Mouse (Mus musculus): ENCODE data around the gene Nr2f6.

DNA sequence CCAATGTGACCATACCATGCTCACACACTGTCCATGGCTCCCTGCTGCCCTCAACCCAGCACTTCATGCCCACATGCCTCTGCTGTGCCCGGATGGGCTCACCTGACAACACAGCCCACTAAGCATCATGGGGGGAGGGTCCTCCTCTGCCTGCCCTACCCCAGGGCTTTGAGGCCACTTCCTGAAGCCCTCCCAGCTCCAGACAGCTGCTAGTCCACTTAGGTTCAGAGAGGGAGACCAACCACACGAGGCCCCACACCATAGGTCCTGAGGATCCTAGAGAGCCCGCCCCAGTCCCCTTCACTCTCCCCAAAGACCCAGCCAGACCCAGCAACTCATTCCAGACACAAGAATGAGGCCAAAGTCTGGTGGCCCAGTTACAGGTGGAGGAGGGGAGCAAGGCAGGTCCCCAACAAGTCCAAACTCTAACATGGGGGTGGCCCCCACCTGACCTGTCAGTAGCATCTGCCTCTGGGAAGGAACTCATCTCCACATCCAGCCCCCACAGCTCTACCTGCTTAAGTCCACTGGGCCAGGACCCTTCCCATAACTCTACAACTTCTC lies 2.2 kb downstream of the Nr2f6 start:
- no peak for TF ChIP-seq TAL1 (conservative IDR thresholded peaks at IDR 0.05; ENCODE audit: low read depth, low read length)
- no peak for TF ChIP-seq CTCF (IDR thresholded peaks at IDR 0.05; ENCODE audit: low read depth, low read length)
- TF ChIP-seq GATA1 (IDR thresholded peaks at IDR 0.05; ENCODE audit: borderline replicate concordance, low read length) = no peak
- TF ChIP-seq POLR2AphosphoS5 (IDR thresholded peaks at IDR 0.05; ENCODE audit: insufficient replicate concordance, low read depth, low read length) = no peak
- TF ChIP-seq GATA2 (IDR thresholded peaks at IDR 0.05; ENCODE audit: borderline replicate concordance, low read depth, low read length) = no peak
